Mouse (Mus musculus) bone marrow, adult 2 months (tissue): ENCODE results near the gene Mob1b. TPM values are rescaled to one million over a fixed set of nuclear protein-coding genes. Genes with fewer than 3 reads are reported as not detected.

Experiments used
- H3K27ac ChIP-seq: fragments of 200-500 bp; 2 replicates; pipeline ENCODE4 v1.5.1; 2012; ENCODE audit warnings: low read depth, mild to moderate bottlenecking, control low read depth, inconsistent platforms, low read length; ENCODE audit not compliant: control insufficient read depth, poor library complexity, insufficient read depth
- H3K4me1 ChIP-seq: fragments of 200-500 bp; 2 replicates; pipeline ENCODE4 v1.6.1; 2011; ENCODE audit warnings: low read length; ENCODE audit not compliant: control insufficient read depth, insufficient read depth
- H3K4me3 ChIP-seq: fragments of 200-500 bp; replicated peaks from 2 replicates; pipeline ENCODE3; 2011; ENCODE audit warnings: mild to moderate bottlenecking, low read depth, low read length, control low read depth; ENCODE audit not compliant: control insufficient read depth
- CTCF ChIP-seq: fragments of 200-500 bp; IDR thresholded peaks from 2 replicates; pipeline ENCODE4 v1.5.1; 2011; ENCODE audit warnings: low read length, control low read depth; ENCODE audit not compliant: control insufficient read depth, insufficient read depth
- POLR2A ChIP-seq: fragments of 200-500 bp; IDR thresholded peaks from 2 replicates; pipeline ENCODE4 v1.6.1; 2011; ENCODE audit warnings: low read depth, mild to moderate bottlenecking, control low read depth, low read length, borderline replicate concordance; ENCODE audit not compliant: control insufficient read depth
- WGBS: fragments of 180-500 bp; shearing (Covaris S2); methylation state at CpG from one replicate; pipeline ENCODE4 v1.1.7; 2018; 5-methylcytosine and 5-hydroxymethylcytosine counted together
- polyA plus RNA-seq: library from polyadenylated mRNA; stranded (reverse); fragments of >200 nt; gene quantifications from 2 replicates; pipeline ENCODE4 v1.2.4, GENCODE M21; 2011; ENCODE audit warnings: low replicate concordance; ENCODE audit not compliant: missing spikeins, insufficient read depth, insufficient read length

The Mob1b gene
- polyA plus RNA-seq, 1 experiment, result 13.1 TPM

DNA sequence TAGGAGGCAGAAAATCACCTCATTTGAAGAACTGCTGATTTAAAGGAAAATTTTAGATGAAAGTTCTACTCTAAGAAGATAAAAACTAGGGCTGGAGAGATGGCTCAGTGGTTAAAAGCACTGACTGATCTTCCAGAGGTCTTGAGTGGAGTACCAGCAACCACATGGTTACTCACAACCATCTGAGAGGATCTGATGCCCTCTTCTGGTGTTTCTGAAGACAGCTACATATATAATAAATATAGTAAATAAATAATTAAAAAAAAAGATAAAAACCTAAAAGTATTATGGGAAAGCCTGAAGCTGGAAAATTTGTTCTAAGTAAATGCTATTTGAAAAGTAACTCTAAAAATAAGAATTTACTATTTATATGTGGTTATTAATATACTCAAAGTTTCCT, 27.6 kb upstream of the Mob1b start:
- H3K27ac ChIP-seq, result no peak overlapping the region
- H3K4me3 ChIP-seq, result no peak overlapping the region
- no peaks in the 10 kb centered on the region; the same call in 1 of the 2 replicates for H3K4me1 ChIP-seq
- no peak for TF ChIP-seq POLR2A
- TF ChIP-seq CTCF, result no peak

DNA sequence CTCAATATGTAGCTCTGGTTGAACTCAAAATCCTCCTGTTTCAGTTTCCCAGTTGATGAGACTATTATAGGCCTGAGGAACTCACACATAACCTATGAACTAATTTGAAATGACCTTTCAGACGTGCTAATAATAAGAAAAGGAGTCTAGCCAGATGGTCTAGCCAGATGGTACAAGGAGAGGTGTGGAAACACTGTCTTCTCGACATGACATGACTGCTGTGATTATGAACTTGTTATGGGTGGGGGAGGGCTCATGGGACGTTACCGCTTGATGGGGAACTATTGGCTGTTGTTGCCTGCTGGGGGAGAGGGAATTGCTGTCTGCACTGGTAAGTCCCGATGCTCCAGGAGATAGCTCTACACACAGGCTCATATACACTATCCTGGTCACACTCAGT, 23.4 kb upstream of the Mob1b start:
- no peak overlapping the region for H3K4me3 ChIP-seq
- TF ChIP-seq CTCF, result no peak
- no peak for TF ChIP-seq POLR2A
- no peaks in the 10 kb centered on the region; the same call in 1 of the 2 replicates for H3K4me1 ChIP-seq
- H3K27ac ChIP-seq, result no peak overlapping the region
- WGBS, result 79% methylated on average over 5 of the region's 5 CpGs

DNA sequence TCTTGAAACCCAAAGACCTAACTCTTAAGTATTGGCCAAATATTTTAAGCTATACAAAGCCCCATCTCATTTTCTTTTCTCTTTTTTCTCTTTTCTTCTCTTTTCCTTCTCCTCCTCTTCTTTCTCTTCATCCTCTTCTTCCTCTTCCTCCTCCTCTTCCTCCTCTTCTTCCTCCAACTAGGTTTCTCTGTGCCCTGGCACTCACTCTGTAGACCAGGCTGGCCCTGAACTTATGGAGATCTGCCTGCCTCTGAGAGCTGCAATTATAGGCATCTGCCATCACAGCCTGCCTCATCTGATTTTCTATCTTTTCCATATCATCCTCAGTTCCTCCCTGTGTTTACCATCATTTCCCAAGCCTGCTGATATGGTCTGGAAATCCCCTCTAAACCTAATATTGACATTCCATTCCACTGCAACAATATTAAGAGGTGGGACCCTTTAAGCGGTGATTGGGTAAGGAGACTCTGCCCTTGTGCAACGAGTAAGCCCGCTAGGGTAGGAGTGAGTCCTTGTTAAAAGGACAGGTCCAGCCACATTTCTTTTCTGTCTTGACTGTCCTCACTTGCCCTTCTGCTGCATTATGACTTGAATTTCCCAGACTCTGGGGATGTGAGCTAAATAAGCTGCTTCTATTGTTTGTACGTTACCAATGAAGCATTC, 21.3 kb upstream of the Mob1b start:
- Histone ChIP-seq H3K4me3 (no peak overlapping the region), H3K27ac (no peak overlapping the region), H3K4me1 (no peaks in the 10 kb centered on the region; the same call in 1 of the 2 replicates)
- TF ChIP-seq CTCF (no peak), POLR2A (no peak)
- 80% methylated on average over 4 of the region's 4 CpGs for WGBS

DNA sequence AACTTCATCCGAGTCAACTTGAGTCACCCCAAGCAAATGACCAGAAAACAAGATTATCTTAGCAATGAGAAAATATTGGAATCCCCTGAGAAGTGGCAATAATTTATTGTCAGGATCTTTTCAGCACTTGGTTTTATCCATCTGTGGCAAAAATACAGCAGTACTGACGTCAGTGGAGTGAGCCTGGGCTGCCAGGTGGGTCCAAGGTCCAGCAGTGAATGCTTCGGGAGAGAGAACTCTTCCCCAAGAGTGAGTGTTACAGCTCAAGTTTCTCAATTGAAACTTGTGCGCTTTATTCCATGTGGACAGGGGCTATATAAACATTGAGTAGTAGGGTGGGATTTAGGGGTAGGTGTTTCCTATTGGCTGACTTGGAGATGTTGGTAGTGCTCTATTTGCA, 18.6 kb upstream of the Mob1b start:
- Histone ChIP-seq H3K4me3 (no peak overlapping the region), H3K27ac (no peak overlapping the region), H3K4me1 (no peaks in the 10 kb centered on the region; the same call in 1 of the 2 replicates)
- no peak for TF ChIP-seq POLR2A
- TF ChIP-seq CTCF, result no peak
- 72% methylated on average over 4 of the region's 4 CpGs for WGBS

DNA sequence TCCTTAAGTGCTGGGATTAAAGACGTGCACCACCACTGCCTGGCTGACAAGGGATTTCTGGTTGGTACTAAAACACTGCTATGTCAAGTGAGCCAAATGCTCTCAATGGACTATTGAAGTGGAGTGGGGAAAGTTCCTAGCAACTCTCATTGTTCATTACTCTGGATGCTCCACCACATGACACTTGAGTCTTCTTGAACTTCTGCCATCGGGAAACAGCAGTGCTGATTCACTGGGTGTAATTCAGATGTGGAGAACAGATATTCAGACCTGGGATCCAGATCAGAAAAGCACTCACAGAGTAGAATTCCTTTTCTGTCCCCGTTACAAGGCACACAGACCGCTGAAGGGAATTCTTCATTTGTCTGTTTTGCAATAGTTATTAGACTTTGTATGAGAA, 17.1 kb upstream of the Mob1b start:
- Histone ChIP-seq H3K4me3 (no peak overlapping the region), H3K27ac (no peak overlapping the region)
- WGBS, result 74% methylated on average over 4 of the region's 4 CpGs

DNA sequence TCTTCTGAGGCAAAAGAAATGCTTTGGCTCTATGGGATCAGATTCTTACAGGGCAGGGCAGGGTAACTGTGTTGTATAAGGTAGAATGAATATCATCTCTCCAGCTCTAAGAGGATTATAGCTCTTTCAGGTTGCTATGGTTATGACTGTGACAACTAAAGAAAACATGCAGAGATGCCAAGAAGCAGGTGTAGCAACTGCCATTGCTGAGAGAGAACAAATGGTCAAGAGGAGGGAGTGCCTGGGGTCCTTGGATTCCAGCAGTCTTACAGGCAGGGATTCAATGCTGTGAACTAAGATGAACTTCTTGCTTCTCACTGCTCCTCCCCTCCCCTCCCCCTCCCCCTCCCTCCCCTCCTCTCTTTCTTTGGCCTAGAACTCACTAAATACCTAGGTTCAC, 9.5 kb upstream of the Mob1b start:
- TF ChIP-seq CTCF (no peak), POLR2A (no peak)
- H3K4me1 ChIP-seq, result no peaks in the 10 kb centered on the region
- no peak overlapping the region for H3K4me3 ChIP-seq
- no peak overlapping the region for H3K27ac ChIP-seq

More for the DNA sequence above, 17.1 kb upstream of the Mob1b start:
- TF ChIP-seq POLR2A (no peak), CTCF (no peak)
- H3K4me1 ChIP-seq, result no peaks in the 10 kb centered on the region

DNA sequence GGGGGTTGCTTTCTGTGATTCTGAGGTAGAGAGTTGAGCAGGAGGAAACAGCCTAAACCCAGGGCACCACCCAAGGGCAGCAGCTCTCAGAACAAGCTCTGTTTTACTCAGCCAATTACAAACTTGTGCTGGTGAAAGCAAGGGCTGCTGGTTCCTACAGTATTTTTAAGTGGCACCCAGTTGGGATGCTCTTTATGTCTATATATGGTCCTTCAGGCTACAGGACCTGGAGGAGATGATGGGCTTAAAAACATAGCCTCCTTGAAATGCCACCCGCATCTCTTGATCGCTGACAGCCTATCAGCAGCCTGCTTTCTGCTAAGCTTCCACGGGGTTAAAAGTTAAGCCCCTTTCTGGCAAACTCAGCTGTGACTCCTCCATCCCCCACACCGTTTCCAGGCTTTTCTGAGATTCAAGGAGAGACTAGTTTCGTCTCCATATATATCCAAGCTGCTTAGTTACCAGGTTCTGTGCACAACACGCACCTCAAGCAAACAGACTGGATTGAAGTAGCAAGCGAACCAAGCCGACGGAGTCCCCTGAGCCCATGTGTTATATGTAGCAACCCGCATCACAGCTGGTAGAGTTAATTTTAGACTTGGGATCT, 8.9 kb upstream of the Mob1b start:
- no peak for TF ChIP-seq CTCF
- no peak for TF ChIP-seq POLR2A
- H3K4me3 ChIP-seq, result no peak overlapping the region
- no peaks in the 10 kb centered on the region for H3K4me1 ChIP-seq
- H3K27ac ChIP-seq, result no peak overlapping the region
- 68% methylated on average over 10 of the region's 10 CpGs for WGBS

DNA sequence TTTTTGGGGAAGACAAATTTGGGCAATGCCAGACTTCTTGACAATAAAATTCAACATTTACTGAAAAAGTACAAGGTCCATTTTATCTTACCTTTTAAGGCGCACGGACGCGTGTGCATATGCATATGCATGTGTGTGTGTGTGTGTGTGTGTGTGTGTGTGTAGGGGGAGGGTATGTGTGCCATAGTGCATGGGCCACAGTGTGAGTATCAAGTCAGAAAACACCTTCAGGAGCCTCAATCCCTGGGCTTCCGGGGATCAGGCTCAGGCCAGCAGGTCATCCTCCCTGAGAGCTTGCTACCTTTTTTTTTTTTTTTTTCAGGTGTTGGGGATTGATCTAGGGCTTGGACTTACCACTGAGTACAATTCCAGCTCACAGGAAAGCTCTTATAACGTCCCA, 8.3 kb upstream of the Mob1b start:
- TF ChIP-seq CTCF (no peak), POLR2A (no peak)
- Histone ChIP-seq H3K4me1 (no peaks in the 10 kb centered on the region), H3K27ac (no peak overlapping the region), H3K4me3 (no peak overlapping the region)
- WGBS, result 80% methylated on average over 6 of the region's 6 CpGs
